Mouse (Mus musculus): ENCODE data around the gene Pom121l2. TPM values are rescaled to one million over a fixed set of nuclear protein-coding genes. Genes with fewer than 3 reads are reported as not detected.
A peak's percentile ranks its signal among the peaks of the same experiment; 100 is the strongest.

The Pom121l2 gene
- polyA plus RNA-seq, 1 experiment from 2014 or later = 0.32 TPM

GRCm38 (mm10) chr13:21995331-21995914, 14.4 kb downstream of the Pom121l2 start:
- H3K4me2 ChIP-seq = peak overlapping the region; percentile 60
- H3K4me3 ChIP-seq = peak overlapping the region; percentile 37
- H3K27me3 ChIP-seq = peaks cover 54% of the 10 kb centered on the region

GRCm38 (mm10) chr13:21996101-21996839, 15.3 kb downstream of the Pom121l2 start:
- Histone ChIP-seq H3K36me3 (no peaks in the 10 kb centered on the region), H3K27ac (no peak overlapping the region), H3K9me3 (no peaks in the 10 kb centered on the region), H3K4me2 (peak overlapping the region; percentile 60), H3K9ac (no peak overlapping the region), H3K4me1 (peaks cover 14% of the 10 kb centered on the region), H3K27me3 (peaks cover 62% of the 10 kb centered on the region), H3K4me3 (peak overlapping the region; percentile 37)
- WGBS = 6% methylated on average over 12 of the region's 12 CpGs
- ATAC-seq (ENCODE audit: borderline replicate concordance, extremely low read depth, low FRiP score, low TSS enrichment) = no peak

More at GRCm38 (mm10) chr13:21995331-21995914, 14.4 kb downstream of the Pom121l2 start:
- Histone ChIP-seq H3K36me3 (no peaks in the 10 kb centered on the region), H3K9me3 (no peaks in the 10 kb centered on the region), H3K27ac (no peak overlapping the region), H3K9ac (peak overlapping the region; percentile 13; the same call in 1 of the 2 replicates), H3K4me1 (peaks cover 14% of the 10 kb centered on the region)
- under 1% methylated on average over 21 of the region's 21 CpGs for WGBS
- ATAC-seq (ENCODE audit: borderline replicate concordance, extremely low read depth, low FRiP score, low TSS enrichment) = peak; percentile 75

DNA sequence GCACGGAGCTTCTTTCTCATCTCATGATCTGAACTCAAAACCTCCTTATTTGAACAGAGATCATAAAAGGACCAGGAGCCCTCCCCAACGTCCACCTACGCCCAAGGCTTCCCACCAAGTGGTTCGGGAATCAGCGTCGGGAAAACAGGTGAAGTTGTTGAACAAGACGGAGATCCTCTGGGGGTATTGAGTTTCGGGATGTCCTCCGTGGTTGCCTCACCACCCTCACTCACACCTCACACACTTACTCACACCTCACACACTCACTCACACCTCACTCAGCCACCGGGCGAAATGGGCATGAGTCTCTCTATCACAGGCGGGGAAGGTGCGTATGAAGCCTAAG, 15.8 kb downstream of the Pom121l2 start:
- H3K27ac ChIP-seq = no peak overlapping the region
- H3K27me3 ChIP-seq = peaks cover 68% of the 10 kb centered on the region
- H3K4me2 ChIP-seq = peak overlapping the region; percentile 60
- ATAC-seq (ENCODE audit: borderline replicate concordance, extremely low read depth, low FRiP score, low TSS enrichment) = no peak
- peaks cover 14% of the 10 kb centered on the region for H3K4me1 ChIP-seq
- WGBS = 2% methylated on average over 13 of the region's 13 CpGs
- H3K36me3 ChIP-seq = no peaks in the 10 kb centered on the region
- no peak overlapping the region for H3K9ac ChIP-seq
- no peaks in the 10 kb centered on the region for H3K9me3 ChIP-seq
- peak overlapping the region; percentile 31 for H3K4me3 ChIP-seq

- ATAC-seq (ENCODE audit: borderline replicate concordance, extremely low read depth, low FRiP score, low TSS enrichment) = no peak
Observed at GRCm38 (mm10) chr13:21997201-21997820, 16.3 kb downstream of the Pom121l2 start.

DNA sequence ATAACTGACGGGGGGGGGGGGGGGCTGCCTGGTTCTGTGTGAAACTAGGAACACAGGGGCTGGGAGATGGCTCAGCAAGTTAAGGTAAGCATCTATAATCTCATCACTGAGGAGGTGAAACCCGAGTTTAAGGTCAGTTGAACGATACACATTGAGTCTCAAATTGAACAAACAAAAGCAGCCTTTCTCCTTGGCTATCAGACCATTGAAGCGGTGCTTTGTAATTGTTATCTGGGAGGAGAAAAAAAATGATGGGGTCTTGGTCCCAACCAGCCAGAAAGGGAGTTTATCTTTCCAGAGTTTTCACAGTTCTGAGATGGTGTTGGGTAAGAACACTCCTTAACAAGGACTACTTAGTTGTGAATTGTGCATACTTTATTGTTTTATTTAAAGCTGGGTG, 16.8 kb downstream of the Pom121l2 start:
- 4% methylated on average over 4 of the region's 4 CpGs for WGBS
- ATAC-seq (ENCODE audit: borderline replicate concordance, extremely low read depth, low FRiP score, low TSS enrichment) = no peak
- no peak overlapping the region for H3K9ac ChIP-seq
- H3K4me3 ChIP-seq = no peak overlapping the region
- H3K36me3 ChIP-seq = no peaks in the 10 kb centered on the region
- peaks cover 74% of the 10 kb centered on the region for H3K27me3 ChIP-seq
- H3K4me1 ChIP-seq = peaks cover 14% of the 10 kb centered on the region
- H3K9me3 ChIP-seq = no peaks in the 10 kb centered on the region
- H3K4me2 ChIP-seq = peak overlapping the region; percentile 60
- H3K27ac ChIP-seq = no peak overlapping the region

More at GRCm38 (mm10) chr13:21997201-21997820, 16.3 kb downstream of the Pom121l2 start:
- Histone ChIP-seq H3K27me3 (peaks cover 72% of the 10 kb centered on the region), H3K27ac (no peak overlapping the region), H3K9me3 (no peaks in the 10 kb centered on the region), H3K9ac (no peak overlapping the region), H3K4me2 (peak overlapping the region; percentile 60), H3K4me1 (peaks cover 14% of the 10 kb centered on the region), H3K36me3 (no peaks in the 10 kb centered on the region), H3K4me3 (peak overlapping the region; percentile 31)
- 1% methylated on average over 21 of the region's 21 CpGs for WGBS

DNA sequence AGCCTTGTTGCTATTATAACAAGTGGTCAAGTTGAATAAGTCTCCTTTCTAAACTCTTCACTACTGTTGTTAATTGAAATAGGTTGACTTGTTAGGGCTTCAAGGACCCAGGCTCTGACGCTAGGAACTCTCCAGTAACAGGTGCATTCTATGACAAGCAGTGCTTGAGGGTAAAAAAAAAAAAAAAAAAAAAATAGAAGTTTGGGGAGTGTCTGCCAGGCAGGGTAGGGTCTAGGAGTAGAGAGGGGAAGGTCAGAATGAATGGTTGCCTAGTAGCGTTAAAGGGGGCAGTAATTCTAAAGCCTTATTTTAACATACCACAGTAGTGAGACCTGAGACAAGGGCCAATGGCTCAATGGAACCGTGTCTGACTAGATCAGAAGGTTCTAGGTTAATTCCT, 17.4 kb downstream of the Pom121l2 start:
- no peak overlapping the region for H3K27ac ChIP-seq
- no peaks in the 10 kb centered on the region for H3K36me3 ChIP-seq
- 27% methylated on average over 3 of the region's 3 CpGs for WGBS
- ATAC-seq (ENCODE audit: borderline replicate concordance, extremely low read depth, low FRiP score, low TSS enrichment) = no peak
- H3K9me3 ChIP-seq = no peaks in the 10 kb centered on the region
- no peak overlapping the region for H3K9ac ChIP-seq
- H3K27me3 ChIP-seq = peaks cover 77% of the 10 kb centered on the region
- no peak overlapping the region for H3K4me2 ChIP-seq
- peaks cover 14% of the 10 kb centered on the region for H3K4me1 ChIP-seq
- H3K4me3 ChIP-seq = no peak overlapping the region

DNA sequence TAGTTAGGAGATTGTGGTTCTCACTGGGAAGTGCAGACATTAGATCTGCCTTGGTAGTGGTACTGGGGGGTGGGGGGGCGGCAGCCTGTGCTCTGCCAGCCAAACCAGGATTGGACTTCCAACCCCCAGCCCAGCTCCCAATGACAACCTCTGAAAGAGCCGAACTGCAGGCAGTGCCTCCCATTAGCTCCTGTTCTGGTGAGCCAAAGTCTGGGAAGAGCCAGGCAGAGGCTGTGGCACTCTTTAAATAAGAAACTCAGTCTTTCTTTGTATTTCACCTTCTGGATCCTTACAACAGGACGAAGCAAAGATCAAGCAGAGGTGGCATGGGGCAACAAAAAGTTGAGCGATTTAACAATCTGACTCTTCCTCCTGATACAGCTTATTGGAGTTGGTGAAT, 18.2 kb downstream of the Pom121l2 start:
- Histone ChIP-seq H3K9me3 (no peaks in the 10 kb centered on the region), H3K27me3 (peaks cover 84% of the 10 kb centered on the region), H3K27ac (no peak overlapping the region), H3K36me3 (no peaks in the 10 kb centered on the region), H3K4me1 (peaks cover 14% of the 10 kb centered on the region), H3K9ac (no peak overlapping the region), H3K4me2 (no peak overlapping the region), H3K4me3 (no peak overlapping the region)
- 38% methylated on average over 4 of the region's 4 CpGs for WGBS
- no peak for ATAC-seq (ENCODE audit: borderline replicate concordance, extremely low read depth, low FRiP score, low TSS enrichment)

- H3K27ac ChIP-seq = no peak overlapping the region
- no peak overlapping the region for H3K4me3 ChIP-seq
- H3K4me1 ChIP-seq = peaks cover 23% of the 10 kb centered on the region
- no peak for ATAC-seq (ENCODE audit: borderline replicate concordance, extremely low read depth, low FRiP score, low TSS enrichment)
- peaks cover 90% of the 10 kb centered on the region for H3K27me3 ChIP-seq
- no peaks in the 10 kb centered on the region for H3K9me3 ChIP-seq
- no peak overlapping the region for H3K4me2 ChIP-seq
- H3K36me3 ChIP-seq = no peaks in the 10 kb centered on the region
- 60% methylated on average over 2 of the region's 2 CpGs for WGBS
- no peak overlapping the region for H3K9ac ChIP-seq
Observed at GRCm38 (mm10) chr13:22001346-22001745, 20.4 kb downstream of the Pom121l2 start.

DNA sequence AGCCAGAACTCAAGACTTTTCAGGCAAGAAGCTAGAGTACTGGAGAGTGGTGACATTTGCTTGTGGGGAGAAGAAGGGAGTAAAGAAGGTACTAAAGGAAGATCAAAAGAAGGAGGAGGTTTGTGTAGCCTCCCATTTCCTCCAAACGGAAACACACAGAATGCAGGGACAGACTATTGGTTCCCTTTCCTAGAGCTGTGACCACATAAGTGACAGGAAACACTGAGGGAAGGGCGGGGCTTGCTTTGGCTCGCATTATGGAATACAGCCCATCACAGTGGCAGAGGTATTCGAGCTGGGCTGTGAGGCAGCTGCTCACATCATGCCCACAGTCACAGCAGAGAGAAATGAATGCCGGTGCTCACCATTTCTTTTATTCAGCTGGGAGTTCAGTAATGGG, 20.8 kb downstream of the Pom121l2 start:
- WGBS = 21% methylated on average over 5 of the region's 5 CpGs

DNA sequence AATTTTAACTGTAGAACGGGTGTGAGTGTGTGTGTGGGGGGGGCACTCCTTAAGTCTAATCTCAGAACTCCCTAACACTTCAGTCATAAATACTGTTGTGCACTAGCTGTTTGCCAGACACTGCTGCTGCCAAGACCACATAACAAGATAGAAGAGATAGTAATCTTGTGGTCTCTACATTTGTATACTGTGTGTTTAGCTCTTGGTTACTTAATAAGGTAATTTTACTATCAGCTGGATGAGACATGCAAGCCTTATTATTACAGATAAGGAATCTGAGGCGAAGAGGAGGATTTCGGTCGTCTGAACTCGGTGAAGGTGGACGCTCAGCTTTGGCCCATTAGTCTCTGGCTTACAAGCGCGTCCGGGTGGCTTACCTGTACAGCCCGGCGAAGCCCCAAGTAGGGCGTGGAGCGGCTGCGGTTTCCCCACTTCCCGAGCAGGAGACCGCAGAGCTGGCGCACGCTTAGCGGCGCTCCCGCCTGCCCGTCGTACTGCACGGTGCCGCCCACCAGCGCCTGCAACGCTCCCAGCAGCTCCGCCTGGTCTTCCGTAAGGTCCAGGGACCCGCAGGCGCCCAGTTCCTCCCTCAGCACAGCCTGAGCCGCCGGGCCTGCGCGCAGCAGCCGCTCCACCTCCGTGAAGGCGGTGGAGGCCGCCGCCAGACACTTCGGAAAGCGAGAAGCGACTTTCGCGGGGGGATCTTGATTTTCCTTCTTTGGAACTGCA, 24.8 kb downstream of the Pom121l2 start:
- H3K4me2 ChIP-seq = peak overlapping the region; percentile 98
- peak overlapping the region; percentile 65 for H3K4me3 ChIP-seq
- under 1% methylated on average over 45 of the region's 45 CpGs for WGBS
- H3K27me3 ChIP-seq = peaks cover 90% of the 10 kb centered on the region
- peak overlapping the region; percentile 47 for H3K9ac ChIP-seq
- H3K9me3 ChIP-seq = no peaks in the 10 kb centered on the region
- peak; percentile 89 for ATAC-seq (ENCODE audit: borderline replicate concordance, extremely low read depth, low FRiP score, low TSS enrichment)
- H3K27ac ChIP-seq = peak overlapping the region; percentile 66
- H3K36me3 ChIP-seq = no peaks in the 10 kb centered on the region
- H3K4me1 ChIP-seq = peaks cover 23% of the 10 kb centered on the region

More for the DNA sequence above, 20.8 kb downstream of the Pom121l2 start:
- Histone ChIP-seq H3K36me3 (no peaks in the 10 kb centered on the region), H3K9ac (no peak overlapping the region), H3K27ac (no peak overlapping the region), H3K4me3 (no peak overlapping the region), H3K4me2 (no peak overlapping the region), H3K27me3 (peaks cover 90% of the 10 kb centered on the region), H3K9me3 (no peaks in the 10 kb centered on the region), H3K4me1 (peaks cover 24% of the 10 kb centered on the region)
- ATAC-seq (ENCODE audit: borderline replicate concordance, extremely low read depth, low FRiP score, low TSS enrichment) = no peak

DNA sequence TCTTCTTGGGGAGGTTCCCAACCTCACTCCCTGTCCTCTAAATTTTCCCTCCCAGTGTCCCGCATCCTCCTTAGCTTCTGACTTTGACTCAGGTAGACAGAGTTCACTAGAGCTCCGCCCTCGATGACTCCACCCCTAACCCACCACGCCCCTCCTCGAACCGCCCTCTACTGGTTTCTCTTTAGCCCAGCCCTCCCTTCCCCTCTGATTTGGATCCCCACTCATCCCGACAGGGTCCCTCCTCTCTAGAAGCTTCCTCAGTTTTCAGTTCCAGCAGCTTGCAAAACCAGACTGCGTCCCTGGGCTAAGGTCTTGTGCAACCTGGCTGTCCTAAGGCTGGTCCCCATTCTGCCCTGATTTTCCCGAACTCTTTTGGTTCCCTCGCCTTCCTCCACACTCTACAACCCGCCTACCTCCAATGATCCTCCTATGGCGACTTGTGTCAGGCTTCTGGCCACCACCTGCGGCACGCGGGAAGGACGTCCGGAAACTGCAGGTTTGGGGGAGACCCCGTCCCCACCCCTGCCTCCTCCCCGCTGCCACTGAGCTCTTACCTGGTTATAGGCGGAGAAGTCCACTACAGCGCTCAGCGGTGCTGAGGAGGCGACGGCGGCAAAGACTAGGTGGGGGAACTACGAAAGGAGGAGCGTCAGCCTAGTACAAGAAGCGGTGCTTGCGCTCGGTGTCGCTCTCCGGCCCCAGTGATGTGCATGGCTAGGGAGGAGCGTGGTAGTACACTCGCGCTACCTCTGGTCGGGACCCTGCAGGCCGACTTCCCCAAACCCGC, 25.5 kb downstream of the Pom121l2 start:
- Histone ChIP-seq H3K36me3 (no peaks in the 10 kb centered on the region), H3K4me2 (peak overlapping the region; percentile 98), H3K4me3 (peak overlapping the region; percentile 65), H3K9ac (peak overlapping the region; percentile 47), H3K4me1 (peaks cover 23% of the 10 kb centered on the region), H3K27me3 (peaks cover 87% of the 10 kb centered on the region), H3K27ac (peak overlapping the region; percentile 66), H3K9me3 (no peaks in the 10 kb centered on the region)
- under 1% methylated on average over 38 of the region's 38 CpGs for WGBS
- ATAC-seq (ENCODE audit: borderline replicate concordance, extremely low read depth, low FRiP score, low TSS enrichment) = peak; percentile 91

All from lung, embryonic 15.5 days (tissue).